Mouse (Mus musculus) forebrain, embryonic 16.5 days (tissue): ENCODE results near the gene Soat2. TPM values are rescaled to one million over a fixed set of nuclear protein-coding genes. Genes with fewer than 3 reads are reported as not detected.

Experiments
- ATAC-seq: fragments of 200-750 bp; cut with Nextera tagmentation; 2 replicates; pipeline ENCODE4 v1.8.0; 2017; ENCODE audit warnings: mild to moderate bottlenecking, moderate library complexity
- H3K27ac ChIP-seq: fragments of 300-500 bp; sonication (generic); 2 replicates; pipeline ENCODE4 v1.5.1; 2014; ENCODE audit warnings: low read length, control low read depth
- H3K27me3 ChIP-seq: fragments of 300-500 bp; sonication (generic); replicated peaks from 2 replicates; pipeline ENCODE4 v1.6.1; 2014; ENCODE audit warnings: low read length; ENCODE audit not compliant: control insufficient read depth, insufficient read depth
- H3K36me3 ChIP-seq: fragments of 300-500 bp; sonication (generic); 2 replicates; pipeline ENCODE4 v1.6.1; 2014; ENCODE audit not compliant: control insufficient read depth, insufficient read depth
- H3K4me1 ChIP-seq: fragments of 300-500 bp; sonication (generic); replicated peaks from 2 replicates; pipeline ENCODE4 v1.6.1; 2014; ENCODE audit warnings: low read length; ENCODE audit not compliant: control insufficient read depth, insufficient read depth
- H3K4me2 ChIP-seq: fragments of 300-500 bp; sonication (generic); 2 replicates; pipeline ENCODE4 v1.6.1; 2014; ENCODE audit warnings: mild to moderate bottlenecking, low read length, control low read depth
- H3K4me3 ChIP-seq: fragments of 300-500 bp; sonication (generic); replicated peaks from 2 replicates; pipeline ENCODE4 v1.5.1; 2014; ENCODE audit warnings: mild to moderate bottlenecking, low read length, control low read depth
- H3K9ac ChIP-seq: fragments of 300-500 bp; sonication (generic); replicated peaks from 2 replicates; pipeline ENCODE4 v1.6.1; 2014; ENCODE audit warnings: low read depth, low read length, control low read depth
- H3K9me3 ChIP-seq: fragments of 300-500 bp; sonication (generic); 2 replicates; pipeline ENCODE4 v1.6.1; 2016; ENCODE audit warnings: low read length; ENCODE audit not compliant: control insufficient read depth
- WGBS: fragments of 180-500 bp; shearing (Covaris S2); extraction: QIAGEN DNeasy Blood & Tissue Kit; methylation state at CpG from one replicate; pipeline ENCODE4 v1.1.7; 2014; 5-methylcytosine and 5-hydroxymethylcytosine counted together
- polyA plus RNA-seq: library from polyadenylated mRNA; unstranded; fragments of >200 nt; fragmentation: Nextera tagmentation; extraction: Ambion mirVana; gene quantifications from 2 replicates; pipeline ENCODE4 v1.2.1, GENCODE M21; 2015

Gene Soat2
- polyA plus RNA-seq, 1 experiment from 2014 or later: not detected

DNA sequence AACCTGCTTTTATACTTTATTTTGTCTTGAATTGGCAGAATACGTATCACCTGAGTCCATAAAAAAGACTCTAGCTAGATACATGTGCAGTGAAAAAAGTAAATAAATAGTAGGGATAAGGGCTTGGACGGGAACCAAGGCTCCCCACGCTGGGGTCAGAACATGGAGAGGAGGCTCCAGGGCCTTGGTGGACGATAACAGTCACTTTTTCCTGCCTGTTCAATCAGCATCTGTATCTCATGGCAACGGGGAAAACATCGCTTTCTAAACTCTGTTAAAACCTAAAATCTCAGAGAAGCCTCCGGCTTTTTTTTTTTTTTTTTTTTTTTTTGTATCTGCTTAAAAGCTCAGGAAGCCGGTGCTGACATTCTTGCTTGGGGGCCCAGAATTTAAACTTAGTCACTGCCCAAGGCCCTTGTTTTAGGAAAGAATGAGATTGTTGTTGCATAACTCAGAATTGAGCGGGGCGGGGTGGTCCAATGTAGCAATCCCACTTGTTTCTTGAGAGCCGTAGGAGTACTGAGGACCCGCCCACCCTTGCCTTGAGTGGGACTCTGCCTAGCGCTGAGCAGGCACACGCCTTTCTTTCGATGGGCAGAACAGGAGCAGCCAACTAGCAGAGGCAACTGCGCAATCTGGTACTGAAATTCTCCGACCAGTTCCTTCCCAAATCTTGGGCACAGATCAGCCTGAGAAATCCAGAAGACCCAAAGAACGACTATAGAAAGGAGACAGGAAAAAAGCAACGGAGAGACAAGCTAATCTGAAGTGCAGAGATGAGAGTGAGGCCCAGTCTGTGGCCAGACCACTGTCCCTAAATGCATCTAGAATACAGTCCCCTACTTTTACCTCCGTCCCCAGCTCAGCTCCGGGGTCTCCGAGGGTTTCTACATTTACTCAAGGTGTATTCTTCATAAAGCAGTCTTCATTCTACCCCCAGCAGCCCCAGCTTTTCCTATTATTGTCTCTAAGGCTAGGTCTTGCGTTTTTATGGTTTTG lies 7.1 kb upstream of the Soat2 start:
- no peak for ATAC-seq
- Histone ChIP-seq H3K27ac (no peak overlapping the region), H3K36me3 (no peaks in the 10 kb centered on the region), H3K9ac (no peak overlapping the region), H3K4me3 (no peak overlapping the region), H3K9me3 (no peaks in the 10 kb centered on the region), H3K27me3 (peaks cover 28% of the 10 kb centered on the region), H3K4me2 (no peak overlapping the region), H3K4me1 (no peaks in the 10 kb centered on the region)
- WGBS: 48% methylated on average over 23 of the region's 23 CpGs

DNA sequence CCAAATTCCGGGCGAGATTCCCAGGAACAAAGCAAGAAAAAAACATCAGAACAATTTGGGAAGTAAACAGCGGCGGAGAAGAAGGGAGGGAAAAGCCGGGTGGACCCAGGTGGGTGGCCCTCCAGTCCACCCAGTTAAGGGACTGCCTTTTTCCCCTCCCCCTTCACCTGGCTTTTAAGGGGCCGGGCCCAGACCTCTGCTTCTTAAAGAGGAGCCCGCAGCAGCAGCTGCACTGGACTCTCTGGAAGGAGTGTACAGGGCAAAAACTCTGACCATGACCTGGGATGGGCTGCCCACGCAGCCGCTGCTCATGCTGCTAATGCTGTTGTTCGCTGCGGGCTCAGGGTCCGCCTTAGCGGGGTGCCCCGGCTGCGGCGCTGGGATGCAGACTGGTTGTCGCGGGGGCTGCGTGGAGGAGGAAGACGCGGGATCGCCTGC lies 6.0 kb upstream of the Soat2 start, which contains the start of gene Igfbp6:
Igfbp6 (plus strand) TSS at position 89 of the 438 bp plus-strand sequence.
- H3K27me3 ChIP-seq: peaks cover 28% of the 10 kb centered on the region
- no peak for ATAC-seq
- H3K36me3 ChIP-seq: no peaks in the 10 kb centered on the region
- no peak within 1 kb of the TSS for H3K27ac ChIP-seq
- no peak within 1 kb of the TSS for H3K4me2 ChIP-seq
- H3K9ac ChIP-seq: no peak within 1 kb of the TSS; the same call in 1 of the 2 replicates
- no peak within 1 kb of the TSS for H3K4me3 ChIP-seq
- WGBS: 6% methylated on average over 22 of the region's 22 CpGs
- H3K9me3 ChIP-seq: no peaks in the 10 kb centered on the region
- H3K4me1 ChIP-seq: no peaks in the 10 kb centered on the region

DNA sequence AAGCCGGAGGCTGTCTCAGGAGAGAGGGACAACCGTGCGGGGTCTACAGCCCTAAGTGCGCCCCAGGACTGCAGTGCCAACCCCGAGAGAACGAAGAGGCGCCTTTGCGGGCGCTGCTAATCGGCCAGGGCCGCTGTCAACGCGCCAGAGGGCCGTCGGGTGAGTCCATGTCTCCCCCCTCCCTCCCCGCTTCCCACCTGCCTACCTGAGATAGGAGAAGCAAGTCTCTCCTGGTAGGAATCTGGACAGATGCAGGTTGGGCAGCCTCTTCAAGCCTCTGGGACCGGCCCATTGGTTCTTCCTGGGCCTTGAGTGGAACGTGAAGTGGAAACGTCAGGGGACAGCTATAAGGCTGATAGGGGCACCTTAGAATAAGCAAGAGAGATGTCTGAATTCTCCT lies 5.6 kb upstream of the Soat2 start:
- H3K4me2 ChIP-seq: no peak overlapping the region
- no peaks in the 10 kb centered on the region for H3K9me3 ChIP-seq
- no peak overlapping the region for H3K27ac ChIP-seq
- H3K9ac ChIP-seq: no peak overlapping the region; the same call in 1 of the 2 replicates
- H3K4me1 ChIP-seq: no peaks in the 10 kb centered on the region
- peaks cover 28% of the 10 kb centered on the region for H3K27me3 ChIP-seq
- 13% methylated on average over 19 of the region's 19 CpGs for WGBS
- H3K36me3 ChIP-seq: no peaks in the 10 kb centered on the region
- ATAC-seq: no peak
- H3K4me3 ChIP-seq: no peak overlapping the region

DNA sequence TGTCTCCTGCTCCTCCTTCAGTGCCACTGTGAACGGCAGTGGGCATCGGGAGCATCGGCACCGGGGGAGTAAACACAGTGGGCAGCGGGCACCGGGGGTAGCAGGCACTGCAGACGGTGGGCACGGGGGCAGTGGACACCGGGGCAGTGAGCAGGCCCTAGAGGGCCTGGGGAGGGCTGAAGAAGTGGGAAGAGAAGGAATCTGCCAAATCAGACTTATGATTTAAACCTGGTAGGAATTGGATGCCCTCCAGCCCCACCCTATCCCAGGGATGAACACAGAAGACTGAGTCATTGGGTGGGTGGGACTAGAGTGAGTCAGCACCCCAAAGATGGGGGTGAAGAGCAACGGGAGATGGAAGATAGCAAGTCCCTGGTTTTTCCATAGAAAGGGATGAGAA lies 5.0 kb upstream of the Soat2 start:
- H3K9ac ChIP-seq: no peak overlapping the region
- H3K4me3 ChIP-seq: no peak overlapping the region
- H3K27me3 ChIP-seq: peaks cover 28% of the 10 kb centered on the region
- no peak for ATAC-seq
- no peaks in the 10 kb centered on the region for H3K4me1 ChIP-seq
- H3K9me3 ChIP-seq: no peaks in the 10 kb centered on the region
- H3K27ac ChIP-seq: no peak overlapping the region
- WGBS: 88% methylated on average over 10 of the region's 10 CpGs
- H3K36me3 ChIP-seq: no peaks in the 10 kb centered on the region
- no peak overlapping the region for H3K4me2 ChIP-seq

DNA sequence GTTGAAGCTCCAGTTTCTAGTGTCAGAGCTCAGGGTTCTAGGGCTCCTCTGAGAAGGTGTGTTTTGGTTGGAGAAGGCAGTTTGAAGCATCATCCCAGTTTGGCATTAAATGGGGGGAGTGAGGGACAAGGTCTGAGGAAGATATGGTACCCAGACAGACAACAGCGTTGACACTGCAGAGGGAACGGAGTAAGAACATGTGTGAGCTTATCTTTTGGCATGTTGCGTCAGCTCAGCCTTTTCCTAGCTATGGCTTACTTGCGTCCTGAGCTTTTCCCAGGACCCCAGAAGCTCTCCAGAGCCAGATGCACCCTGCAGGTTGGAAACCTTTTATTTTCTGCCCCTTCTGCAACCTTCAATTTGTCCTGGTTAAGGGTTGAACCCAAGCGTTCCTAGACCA lies 4.2 kb upstream of the Soat2 start:
- H3K9ac ChIP-seq: no peak overlapping the region
- no peak overlapping the region for H3K4me3 ChIP-seq
- H3K27ac ChIP-seq: no peak overlapping the region
- H3K4me1 ChIP-seq: no peaks in the 10 kb centered on the region
- no peaks in the 10 kb centered on the region for H3K36me3 ChIP-seq
- 89% methylated on average over 5 of the region's 5 CpGs for WGBS
- ATAC-seq: no peak
- H3K9me3 ChIP-seq: no peaks in the 10 kb centered on the region
- H3K4me2 ChIP-seq: no peak overlapping the region
- H3K27me3 ChIP-seq: peaks cover 28% of the 10 kb centered on the region

DNA sequence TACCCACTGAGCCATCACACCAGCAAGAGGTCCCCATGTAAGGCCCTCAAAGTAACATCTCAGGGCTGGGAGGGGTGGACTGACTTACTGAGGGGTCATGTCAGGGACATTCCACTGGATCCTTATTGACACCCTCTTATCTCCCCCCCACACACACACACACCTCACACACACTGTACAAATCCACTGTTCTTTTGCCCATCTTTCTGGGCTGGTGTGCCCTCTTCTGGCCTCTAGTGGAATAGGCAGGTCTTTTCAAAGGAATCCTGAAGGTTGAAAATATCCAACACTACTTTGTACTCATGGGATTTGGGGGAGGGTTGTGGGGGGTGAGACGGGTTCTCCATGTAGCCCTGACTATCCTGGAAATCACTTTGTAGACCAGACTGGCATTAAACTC lies 3.4 kb upstream of the Soat2 start:
- no peak for ATAC-seq
- no peaks in the 10 kb centered on the region for H3K36me3 ChIP-seq

DNA sequence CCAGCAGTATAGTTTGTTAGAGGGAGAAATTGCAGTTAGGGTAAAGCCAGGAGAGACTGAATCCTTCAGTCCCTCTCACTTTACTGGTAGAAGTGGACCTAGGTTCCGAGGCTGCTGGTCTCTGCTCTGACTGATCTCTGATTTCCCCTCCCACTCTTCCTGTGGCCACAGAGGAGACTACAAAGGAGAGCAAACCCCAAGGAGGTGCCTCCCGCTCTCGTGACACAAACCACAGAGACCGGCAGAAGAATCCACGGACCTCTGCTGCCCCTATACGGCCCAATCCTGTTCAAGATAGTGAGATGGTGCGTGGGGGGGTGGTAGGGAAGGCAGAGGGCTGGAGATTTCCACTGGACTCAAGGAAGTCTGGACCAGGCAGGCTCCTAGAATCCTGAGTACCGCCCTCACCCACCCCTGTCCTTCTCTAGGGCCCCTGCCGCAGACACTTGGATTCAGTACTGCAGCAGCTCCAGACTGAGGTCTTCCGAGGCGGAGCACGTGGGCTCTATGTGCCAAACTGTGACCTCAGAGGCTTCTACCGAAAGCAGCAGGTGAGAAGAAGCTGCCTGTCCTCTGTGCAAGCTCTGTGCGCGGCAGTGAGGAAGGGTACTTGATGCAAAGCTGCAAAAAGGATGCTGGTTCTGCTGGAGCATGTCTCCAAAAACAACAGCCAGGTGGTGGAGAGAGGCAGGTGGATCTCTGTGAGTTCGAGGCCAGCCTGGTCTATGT lies 2.5 kb upstream of the Soat2 start:
- no peak overlapping the region for H3K27ac ChIP-seq
- 73% methylated on average over 16 of the region's 16 CpGs for WGBS
- ATAC-seq: no peak
- H3K4me2 ChIP-seq: no peak overlapping the region
- H3K9me3 ChIP-seq: no peaks in the 10 kb centered on the region
- peaks cover 24% of the 10 kb centered on the region for H3K27me3 ChIP-seq
- H3K4me3 ChIP-seq: no peak overlapping the region
- no peaks in the 10 kb centered on the region for H3K4me1 ChIP-seq
- no peak overlapping the region for H3K9ac ChIP-seq
- H3K36me3 ChIP-seq: no peaks in the 10 kb centered on the region

More for the DNA sequence above, 3.4 kb upstream of the Soat2 start:
- Histone ChIP-seq H3K27ac (no peak overlapping the region), H3K9me3 (no peaks in the 10 kb centered on the region), H3K4me1 (no peaks in the 10 kb centered on the region), H3K4me2 (no peak overlapping the region), H3K27me3 (peaks cover 28% of the 10 kb centered on the region), H3K9ac (no peak overlapping the region), H3K4me3 (no peak overlapping the region)
- 0% methylated on average over 1 of the region's 1 CpGs for WGBS

DNA sequence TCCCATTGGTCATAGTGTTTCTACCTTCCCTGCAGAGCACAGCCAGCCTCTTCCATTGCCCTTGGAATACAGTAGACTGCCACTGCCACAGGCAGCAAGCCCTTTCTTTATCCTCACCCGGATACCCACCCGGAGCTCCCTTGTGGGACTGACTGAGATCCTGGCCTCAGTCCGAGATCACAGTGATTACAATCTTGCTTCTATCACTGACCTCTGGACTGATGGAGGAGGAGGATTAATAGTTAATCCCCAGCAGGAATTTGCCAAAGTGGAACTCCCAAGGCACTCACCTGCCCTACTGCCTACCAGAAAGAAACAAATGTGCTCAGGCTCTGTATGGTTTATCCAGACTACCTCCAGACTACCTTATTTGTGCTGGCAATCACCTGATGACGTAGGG lies 765 bp upstream of the Soat2 start:
- Histone ChIP-seq H3K36me3 (no peaks in the 10 kb centered on the region), H3K4me1 (no peaks in the 10 kb centered on the region), H3K27ac (no peak overlapping the region), H3K4me2 (no peak overlapping the region), H3K4me3 (no peak overlapping the region), H3K9ac (no peak overlapping the region), H3K9me3 (no peaks in the 10 kb centered on the region), H3K27me3 (peaks cover 13% of the 10 kb centered on the region)
- ATAC-seq: no peak
- WGBS: 70% methylated on average over 4 of the region's 4 CpGs

DNA sequence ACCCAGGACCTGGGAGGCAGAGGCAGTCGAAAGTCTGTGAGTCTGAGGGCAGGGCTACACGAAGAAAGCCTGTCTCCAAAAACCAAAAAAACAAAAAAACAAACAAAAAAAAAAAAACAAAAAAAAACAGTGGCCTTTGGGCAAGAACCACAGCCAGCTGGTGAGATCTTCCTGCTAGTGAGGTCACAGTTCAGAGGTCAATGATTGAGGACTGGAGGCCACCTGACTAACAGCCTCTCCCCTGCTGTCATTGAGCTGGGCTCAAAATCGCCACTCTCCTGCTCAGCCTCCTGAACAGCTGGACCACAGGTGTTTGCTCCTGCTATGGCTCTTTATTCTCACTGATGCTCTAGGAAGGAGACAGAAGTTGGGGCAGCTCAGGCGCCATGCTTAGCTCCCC lies 2.3 kb downstream of the Soat2 start:
- H3K4me1 ChIP-seq: no peaks in the 10 kb centered on the region
- no peak overlapping the region for H3K4me2 ChIP-seq
- no peak for ATAC-seq
- no peaks in the 10 kb centered on the region for H3K27me3 ChIP-seq
- H3K27ac ChIP-seq: no peak overlapping the region
- 39% methylated on average over 4 of the region's 4 CpGs for whole genome bisulfite sequencing
- H3K9me3 ChIP-seq: no peaks in the 10 kb centered on the region
- H3K9ac ChIP-seq: no peak overlapping the region
- no peak overlapping the region for H3K4me3 ChIP-seq
- no peaks in the 10 kb centered on the region for H3K36me3 ChIP-seq
